Mouse (Mus musculus) right cerebral cortex, adult 18-20 months (tissue): Measurements from ENCODE around the gene Akap12.

Experiments used
- DNase-seq: peaks from one replicate; pipeline ENCODE4 v3.0.0; 2022; ENCODE audit warnings: mixed read lengths

Akap12 gene

DNA sequence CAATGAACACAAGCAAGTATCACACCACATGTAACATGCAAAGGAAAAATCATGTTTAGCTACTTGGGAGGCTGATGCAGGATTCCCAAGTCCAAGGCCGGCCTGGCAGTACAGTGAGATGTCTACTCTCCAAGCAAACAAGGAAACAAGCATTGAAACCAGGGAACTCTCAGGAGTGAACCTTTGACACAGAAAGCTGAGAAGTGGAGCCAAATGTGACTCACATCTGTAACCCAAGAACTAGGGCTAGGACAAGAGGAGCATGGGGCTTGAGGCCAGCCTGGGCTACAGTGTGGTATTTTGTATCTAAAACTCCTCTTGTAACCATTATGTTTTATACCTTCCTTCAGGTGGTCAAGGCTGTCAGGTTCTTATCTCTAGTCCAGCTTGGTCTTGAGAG lies 141.0 kb downstream of the Akap12 start:
- DNase-seq, result no peak
